Mouse (Mus musculus) embryonic facial prominence, embryonic 10.5 days (tissue): ENCODE measurements at regions not wholly inside any gene's neighbourhood (a gene's known extent, or its start where the extent isn't known, plus 50 kb on each side); places are given as distances from the start of the nearest gene placed in this dataset.
"Not testable (repeated sequence)": the region's sequence is repeated elsewhere in the genome, so short reads cannot be mapped to it uniquely, and the experiment has no call there.

Experiments used
- DNase-seq: peaks from one replicate; pipeline ENCODE4 v3.0.0-alpha.2; 2017; ENCODE audit warnings: low spot score
- H3K27ac ChIP-seq: fragments of 300-500 bp; sonication (generic); replicated peaks from 2 replicates; pipeline ENCODE4 v1.5.1; 2016; ENCODE audit warnings: mild to moderate bottlenecking
- H3K27me3 ChIP-seq: fragments of 300-500 bp; sonication (generic); replicated peaks from 2 replicates; pipeline ENCODE4 v1.6.1; 2016; ENCODE audit warnings: low read depth, mild to moderate bottlenecking; ENCODE audit not compliant: poor library complexity, severe bottlenecking
- H3K36me3 ChIP-seq: fragments of 300-500 bp; sonication (generic); replicated peaks from 2 replicates; pipeline ENCODE4 v1.6.1; 2016; ENCODE audit warnings: mild to moderate bottlenecking, moderate library complexity
- H3K4me1 ChIP-seq: fragments of 300-500 bp; sonication (generic); 2 replicates; pipeline ENCODE4 v1.6.1; 2016
- H3K4me3 ChIP-seq: fragments of 300-500 bp; sonication (generic); 2 replicates; pipeline ENCODE4 v1.5.1; 2016; ENCODE audit warnings: mild to moderate bottlenecking, moderate library complexity
- H3K9me3 ChIP-seq: fragments of 300-500 bp; sonication (generic); 2 replicates; pipeline ENCODE4 v1.6.1; 2016; ENCODE audit warnings: mild to moderate bottlenecking
- WGBS: fragments of 180-500 bp; shearing (Covaris S2); methylation state at CpG from one replicate; pipeline ENCODE4 v1.1.7; 2016; 5-methylcytosine and 5-hydroxymethylcytosine counted together

DNA sequence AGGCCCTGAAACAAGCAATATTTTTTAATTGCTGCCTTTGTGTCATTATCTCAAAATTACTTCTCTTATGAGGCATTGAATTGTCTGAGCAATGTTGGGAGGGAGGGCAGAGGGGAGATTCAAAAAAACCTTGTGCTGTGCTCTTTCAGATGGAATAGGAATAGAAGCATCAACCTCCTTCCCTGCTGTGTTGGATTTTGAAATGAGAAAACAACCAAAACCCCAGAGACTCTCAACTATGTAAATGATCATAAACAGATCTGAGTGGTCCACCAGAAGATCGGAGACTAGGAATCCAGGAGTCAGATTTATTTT is 204.5 kb downstream of the Fam76b start:
- Histone ChIP-seq H3K36me3 (no peaks in the 10 kb centered on the region), H3K27me3 (no peaks in the 10 kb centered on the region), H3K27ac (no peak overlapping the region), H3K4me1 (no peaks in the 10 kb centered on the region), H3K9me3 (no peaks in the 10 kb centered on the region), H3K4me3 (no peak overlapping the region)
- WGBS, result 64% methylated on average over 1 of the region's 1 CpGs
- DNase-seq, result no peak

DNA sequence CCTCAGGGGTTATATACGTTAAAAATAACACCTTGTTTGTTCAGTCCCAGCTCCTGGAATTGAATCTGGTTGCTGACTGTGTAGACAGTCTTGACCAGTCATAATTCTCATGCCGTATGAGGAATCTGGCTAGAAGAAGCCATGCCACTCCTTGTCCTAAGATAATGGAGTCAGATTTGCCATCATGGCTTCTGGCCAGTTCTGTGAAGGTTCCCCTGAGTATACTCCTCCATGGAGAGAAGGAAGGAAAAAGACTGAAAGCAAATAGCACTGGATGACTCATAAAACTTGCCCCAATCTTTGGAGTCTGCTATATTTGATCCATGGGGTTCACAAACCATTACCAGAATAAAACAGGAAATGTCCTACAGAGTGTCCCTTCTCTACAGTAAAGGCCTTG is 208.0 kb downstream of the Fam76b start:
- DNase-seq, result no peak
- no peaks in the 10 kb centered on the region for H3K27me3 ChIP-seq
- no peak overlapping the region for H3K4me3 ChIP-seq
- WGBS, result 90% methylated on average over 2 of the region's 2 CpGs
- H3K36me3 ChIP-seq, result no peaks in the 10 kb centered on the region
- no peaks in the 10 kb centered on the region for H3K4me1 ChIP-seq
- H3K27ac ChIP-seq, result no peak overlapping the region
- no peaks in the 10 kb centered on the region for H3K9me3 ChIP-seq

DNA sequence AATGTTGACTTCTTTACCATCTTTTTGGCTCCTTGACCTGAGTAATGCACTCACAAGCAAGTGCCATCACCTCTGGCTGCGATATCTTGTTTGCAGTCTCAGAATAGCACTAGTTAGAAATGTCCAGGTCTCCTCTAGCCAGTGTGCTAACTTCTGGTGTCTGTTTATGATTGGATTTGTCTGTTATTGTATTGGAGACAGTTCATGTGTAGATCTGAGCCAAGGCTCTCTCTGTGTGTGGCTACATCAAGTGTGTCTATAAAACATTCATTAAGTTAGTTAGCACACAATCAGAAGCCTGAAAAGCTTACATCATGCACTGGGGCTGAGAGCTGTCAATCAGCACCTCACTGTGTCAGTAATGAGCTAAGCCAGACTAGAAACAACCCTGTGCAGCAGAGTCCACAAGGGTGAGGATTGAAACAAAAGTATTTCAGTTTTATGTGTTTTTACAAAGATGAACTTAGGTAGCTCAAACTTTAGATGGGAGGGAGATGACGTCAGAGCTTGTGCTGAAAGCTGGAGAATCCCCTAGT is 214.5 kb downstream of the Fam76b start:
- no peaks in the 10 kb centered on the region for H3K36me3 ChIP-seq
- H3K9me3 ChIP-seq, result no peaks in the 10 kb centered on the region
- H3K27ac ChIP-seq, result no peak overlapping the region
- no peak overlapping the region for H3K4me3 ChIP-seq
- 71% methylated on average over 2 of the region's 2 CpGs for WGBS
- no peaks in the 10 kb centered on the region for H3K27me3 ChIP-seq
- no peaks in the 10 kb centered on the region for H3K4me1 ChIP-seq
- no peak for DNase-seq

DNA sequence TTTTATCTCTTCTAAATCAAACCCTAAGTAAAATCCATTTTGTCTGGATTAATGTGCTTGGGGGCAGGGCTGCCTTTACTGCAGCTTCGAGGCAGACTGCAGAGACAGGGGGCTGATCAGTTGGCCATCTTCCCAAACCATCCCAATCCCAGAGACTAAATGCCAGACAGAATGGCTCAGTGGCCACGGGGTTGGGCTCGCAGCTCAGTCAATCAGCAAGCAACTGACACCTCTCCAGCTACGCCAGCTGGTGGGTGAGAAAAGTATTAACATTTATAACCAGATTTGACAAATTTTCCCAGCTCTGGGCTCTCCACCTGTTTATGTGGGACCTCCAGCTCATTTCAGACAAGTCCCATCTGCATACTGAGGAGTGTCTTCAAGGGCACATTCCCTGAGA is 220.7 kb downstream of the Fam76b start:
- Histone ChIP-seq H3K27ac (no peak overlapping the region), H3K9me3 (no peaks in the 10 kb centered on the region), H3K4me1 (peaks cover 6% of the 10 kb centered on the region; the same call in 1 of the 2 replicates), H3K36me3 (no peaks in the 10 kb centered on the region), H3K4me3 (no peak overlapping the region), H3K27me3 (no peaks in the 10 kb centered on the region)
- WGBS, result 82% methylated on average over 4 of the region's 4 CpGs
- no peak for DNase-seq

DNA sequence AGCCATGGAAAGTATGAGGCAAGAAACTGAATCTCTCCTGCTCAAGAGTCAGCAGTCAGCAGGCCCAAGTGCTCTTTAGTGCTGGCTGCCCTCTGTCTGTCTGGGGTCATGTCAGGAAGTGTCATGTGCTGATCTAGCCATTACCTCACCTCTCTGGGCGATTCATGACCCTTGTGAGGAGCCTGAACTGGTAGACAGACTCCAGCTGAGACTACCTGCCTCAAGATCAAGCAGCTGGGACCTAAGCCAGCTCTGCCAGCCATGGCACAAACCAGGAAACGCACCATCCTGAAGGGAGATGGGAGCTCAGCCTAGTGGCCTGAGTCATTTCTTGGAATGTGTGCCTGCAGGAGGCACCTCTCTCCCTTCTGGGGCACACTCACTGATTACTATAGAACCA is 221.2 kb upstream of the Sesn3 start:
- Histone ChIP-seq H3K27ac (no peak overlapping the region), H3K4me3 (no peak overlapping the region), H3K27me3 (no peaks in the 10 kb centered on the region), H3K4me1 (peaks cover 22% of the 10 kb centered on the region), H3K9me3 (no peaks in the 10 kb centered on the region), H3K36me3 (no peaks in the 10 kb centered on the region)
- WGBS, result 40% methylated on average over 2 of the region's 2 CpGs
- DNase-seq, result no peak

DNA sequence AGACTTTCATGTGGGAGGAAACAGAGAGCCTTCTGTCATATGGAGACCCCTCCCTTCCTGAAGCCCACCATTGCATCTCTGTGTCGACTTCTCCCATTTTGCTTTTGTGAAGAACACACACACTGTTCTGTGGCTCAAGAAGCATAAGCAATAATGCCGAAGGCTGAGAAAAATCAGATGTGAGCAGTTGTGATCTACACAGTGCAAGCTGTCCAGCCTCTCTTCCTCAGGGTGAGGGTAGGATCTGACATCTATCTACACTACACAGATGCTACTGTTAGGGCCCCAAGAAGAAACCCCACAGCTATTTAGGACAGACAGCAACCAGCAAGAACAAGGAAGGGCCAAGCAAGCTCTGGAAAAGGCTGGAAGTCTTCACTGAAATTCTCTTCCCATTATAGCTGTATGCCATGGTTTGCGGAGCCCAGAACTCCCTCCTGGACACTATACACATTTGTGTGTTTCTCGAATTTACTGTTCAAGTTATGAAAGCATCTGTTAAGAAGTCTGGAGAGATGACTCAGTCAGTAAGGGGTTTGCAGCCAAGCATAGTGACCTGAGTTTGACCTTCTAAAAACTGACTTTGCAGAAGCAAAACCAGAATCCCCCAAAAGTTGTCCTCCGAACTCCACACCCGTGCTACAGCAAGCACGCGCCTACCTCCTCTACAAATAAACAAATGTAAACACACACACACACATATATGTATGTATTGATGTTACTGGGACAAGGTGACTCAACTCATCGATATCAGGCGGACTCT is 218.3 kb upstream of the Sesn3 start:
- Histone ChIP-seq H3K27me3 (no peaks in the 10 kb centered on the region), H3K9me3 (no peaks in the 10 kb centered on the region), H3K4me1 (peaks cover 26% of the 10 kb centered on the region), H3K4me3 (no peak overlapping the region), H3K27ac (no peak overlapping the region), H3K36me3 (no peaks in the 10 kb centered on the region)
- DNase-seq, result no peak
- 86% methylated on average over 10 of the region's 10 CpGs for WGBS

DNA sequence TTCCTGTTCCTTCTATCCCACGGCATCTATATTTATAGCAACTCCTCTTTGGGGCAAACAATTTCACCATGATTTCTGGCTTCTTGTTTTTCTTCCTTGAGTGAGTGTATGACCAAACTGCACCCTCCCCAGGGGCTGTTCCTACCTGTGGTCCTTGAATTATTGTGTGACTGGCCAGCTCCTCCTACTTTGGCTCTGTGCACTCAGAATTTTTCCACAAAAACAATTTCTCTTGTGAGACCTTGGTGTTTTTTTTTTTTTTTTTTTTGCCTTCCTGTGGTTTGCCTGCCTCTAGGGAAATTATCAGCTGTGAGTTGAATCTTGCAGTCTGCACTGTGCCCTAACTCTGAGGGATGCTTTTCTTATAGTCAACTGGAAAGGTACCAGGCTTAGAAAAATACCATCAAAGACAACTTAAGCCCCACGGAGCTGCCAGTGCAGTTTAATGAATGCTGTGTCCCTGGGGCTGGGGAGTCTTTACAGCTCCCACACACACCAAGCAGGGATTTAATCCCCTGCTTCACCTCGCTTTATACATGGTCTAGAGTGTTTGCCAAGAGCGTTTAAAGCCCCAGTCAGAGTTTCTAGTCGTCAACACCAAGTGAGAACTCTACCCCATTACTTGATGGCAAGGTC is 216.2 kb upstream of the Sesn3 start:
- Histone ChIP-seq H3K9me3 (no peaks in the 10 kb centered on the region), H3K4me1 (peaks cover 20% of the 10 kb centered on the region), H3K36me3 (no peaks in the 10 kb centered on the region), H3K27ac (no peak overlapping the region), H3K4me3 (no peak overlapping the region), H3K27me3 (no peaks in the 10 kb centered on the region)
- WGBS, result 26% methylated on average over 5 of the region's 5 CpGs
- DNase-seq, result no peak

DNA sequence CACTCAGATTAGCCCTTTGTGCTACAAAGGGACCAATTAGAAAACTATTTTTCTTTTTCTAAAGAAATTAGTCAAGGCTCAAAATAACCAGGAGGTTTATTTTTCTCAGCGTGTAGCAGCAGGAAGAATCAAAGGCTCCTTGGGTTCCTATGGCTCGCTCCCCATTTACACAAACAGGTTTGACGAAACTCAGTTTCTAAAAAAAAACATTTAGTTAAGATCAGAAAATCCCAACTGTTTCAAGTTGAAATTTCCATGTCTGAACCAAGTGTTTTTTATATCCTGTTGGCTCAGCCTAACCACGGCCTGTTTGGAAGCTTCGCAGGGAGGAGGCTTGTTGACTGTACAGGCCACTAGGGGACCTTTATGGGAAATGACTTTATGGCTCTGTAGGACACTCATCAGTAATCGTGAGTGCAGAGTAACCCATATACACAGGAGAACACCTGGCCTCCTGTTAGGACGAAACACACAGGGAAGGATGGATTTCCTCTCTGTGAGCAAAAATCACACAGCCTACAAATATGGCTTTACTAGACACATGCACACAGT is 215.6 kb upstream of the Sesn3 start:
- no peak overlapping the region for H3K27ac ChIP-seq
- H3K9me3 ChIP-seq, result no peaks in the 10 kb centered on the region
- H3K4me3 ChIP-seq, result no peak overlapping the region
- H3K36me3 ChIP-seq, result no peaks in the 10 kb centered on the region
- peaks cover 14% of the 10 kb centered on the region for H3K4me1 ChIP-seq
- no peak for DNase-seq
- 52% methylated on average over 7 of the region's 7 CpGs for WGBS
- H3K27me3 ChIP-seq, result no peaks in the 10 kb centered on the region

DNA sequence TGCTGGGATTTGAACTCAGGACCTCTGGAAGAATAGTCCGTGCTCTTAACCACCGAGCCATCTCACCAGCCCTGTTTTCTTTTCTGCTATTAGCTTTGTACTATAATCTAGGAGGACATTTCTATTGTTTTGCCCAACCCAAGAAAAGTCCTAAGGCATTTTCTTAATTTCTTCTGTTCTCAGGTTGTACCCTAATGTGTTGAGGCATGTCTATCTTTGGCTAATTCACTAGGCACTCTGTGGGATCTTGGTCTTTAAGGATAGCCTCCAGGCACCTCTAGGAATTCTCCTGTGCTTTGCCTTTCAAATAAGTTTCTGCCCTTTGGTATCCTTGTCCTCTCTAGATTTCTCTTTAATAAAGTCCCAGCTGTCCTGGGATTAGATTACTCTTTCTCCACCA is 214.6 kb upstream of the Sesn3 start:
- Histone ChIP-seq H3K4me1 (peaks cover 14% of the 10 kb centered on the region), H3K9me3 (peaks cover 6% of the 10 kb centered on the region), H3K27me3 (no peaks in the 10 kb centered on the region), H3K36me3 (peaks cover 2% of the 10 kb centered on the region; the same call in 1 of the 2 replicates), H3K4me3 (no peak overlapping the region), H3K27ac (no peak overlapping the region)
- 88% methylated on average over 2 of the region's 2 CpGs for WGBS
- no peak for DNase-seq

DNA sequence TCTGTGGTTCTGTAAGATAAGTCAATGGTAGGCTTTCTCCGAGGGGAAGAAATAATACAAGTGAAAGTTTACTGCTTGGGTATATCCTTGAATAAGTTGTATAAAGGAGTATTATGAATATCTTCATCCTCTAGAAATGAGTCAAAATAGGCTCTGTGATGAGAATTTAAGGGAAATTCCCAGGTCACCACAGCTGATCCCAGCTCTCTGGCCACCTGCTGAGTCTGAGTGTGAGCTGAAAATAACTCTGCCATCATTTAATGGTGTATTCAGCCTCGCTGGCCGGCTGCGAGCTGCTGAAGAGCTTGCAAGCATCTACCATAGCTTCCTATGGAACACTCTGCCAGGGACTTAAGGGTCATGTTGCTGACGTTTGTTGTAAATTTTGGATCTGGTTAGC is 213.5 kb upstream of the Sesn3 start:
- DNase-seq, result no peak
- H3K36me3 ChIP-seq, result peaks cover 3% of the 10 kb centered on the region; the same call in 1 of the 2 replicates
- WGBS, result 85% methylated on average over 5 of the region's 5 CpGs

DNA sequence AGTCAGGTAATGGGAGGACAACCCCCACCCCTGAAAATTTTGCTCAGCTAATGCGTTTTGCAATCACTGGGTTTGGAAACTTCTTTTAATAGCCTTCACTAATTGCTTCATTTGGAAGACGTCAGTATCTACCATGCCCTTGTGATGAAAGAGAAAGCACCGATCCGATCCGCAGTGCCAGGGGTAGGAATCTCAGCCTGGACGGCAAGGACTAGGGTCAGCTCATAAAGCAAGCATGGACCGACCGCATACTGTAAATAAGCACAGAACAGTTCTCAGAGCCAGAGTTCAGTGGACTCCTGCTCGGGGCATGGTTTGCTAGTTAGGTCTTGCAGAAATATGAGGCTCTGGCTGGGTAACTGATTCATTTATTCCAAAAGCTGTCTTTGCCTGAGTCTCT is 213.0 kb upstream of the Sesn3 start:
- no peak overlapping the region for H3K4me3 ChIP-seq
- H3K9me3 ChIP-seq, result peaks cover 16% of the 10 kb centered on the region
- WGBS, result 84% methylated on average over 9 of the region's 9 CpGs
- peaks cover 3% of the 10 kb centered on the region; the same call in 1 of the 2 replicates for H3K36me3 ChIP-seq
- no peak overlapping the region for H3K27ac ChIP-seq
- H3K4me1 ChIP-seq, result peaks cover 14% of the 10 kb centered on the region
- no peaks in the 10 kb centered on the region for H3K27me3 ChIP-seq
- no peak for DNase-seq

More for the DNA sequence above, 213.5 kb upstream of the Sesn3 start:
- Histone ChIP-seq H3K4me3 (no peak overlapping the region), H3K27me3 (no peaks in the 10 kb centered on the region), H3K4me1 (peaks cover 14% of the 10 kb centered on the region), H3K9me3 (peaks cover 16% of the 10 kb centered on the region), H3K27ac (no peak overlapping the region)

DNA sequence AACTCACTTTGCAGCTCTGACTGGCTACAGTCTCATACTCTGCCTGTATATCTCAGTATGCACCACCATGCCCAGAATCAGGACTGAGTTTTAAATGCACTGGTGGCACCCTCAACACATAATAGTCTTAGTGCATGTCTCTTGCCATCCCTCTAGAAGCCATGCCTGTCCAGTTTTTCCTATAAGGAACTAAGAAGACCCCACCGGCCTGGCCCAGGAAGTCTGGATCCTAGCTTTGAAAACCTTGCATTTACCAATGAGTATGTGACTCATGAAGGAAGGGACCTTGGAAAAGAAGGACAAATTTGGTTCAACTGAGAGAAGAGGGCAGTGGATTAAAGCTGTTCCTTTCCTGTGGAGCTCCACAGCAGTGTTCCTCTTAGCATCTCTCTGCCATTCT is 212.2 kb upstream of the Sesn3 start:
- 89% methylated on average over 1 of the region's 1 CpGs for WGBS
- Histone ChIP-seq H3K4me3 (no peak overlapping the region), H3K27ac (no peak overlapping the region), H3K36me3 (peaks cover 3% of the 10 kb centered on the region; the same call in 1 of the 2 replicates), H3K27me3 (no peaks in the 10 kb centered on the region), H3K9me3 (peaks cover 16% of the 10 kb centered on the region), H3K4me1 (peaks cover 12% of the 10 kb centered on the region)
- no peak for DNase-seq

DNA sequence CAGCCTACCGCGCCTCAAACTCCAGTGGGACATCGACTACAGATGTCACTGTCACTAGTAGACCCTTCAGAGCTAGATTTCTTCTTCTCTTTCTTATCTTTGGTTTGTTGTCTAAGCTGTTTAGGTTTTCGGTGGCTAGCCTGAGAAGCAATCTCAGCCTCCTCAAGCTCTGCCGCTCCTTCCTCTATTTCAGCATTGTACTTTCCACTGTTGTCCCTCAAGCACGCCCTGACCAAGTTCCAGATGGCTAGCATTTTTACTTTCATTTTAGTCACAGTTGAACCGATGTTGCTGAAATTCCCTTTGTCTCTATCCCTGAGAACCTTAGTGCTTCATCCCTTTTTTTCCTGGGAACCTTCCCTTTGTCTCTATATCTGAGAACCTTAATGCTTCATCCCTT is 208.1 kb upstream of the Sesn3 start:
- not testable (repeated sequence) for H3K36me3 ChIP-seq, H3K4me1 ChIP-seq, H3K27ac ChIP-seq, DNase-seq, H3K4me3 ChIP-seq, H3K27me3 ChIP-seq
- peaks cover 16% of the 10 kb centered on the region for H3K9me3 ChIP-seq
- WGBS, result 92% methylated on average over 7 of the region's 7 CpGs
